Mouse (Mus musculus): ENCODE results near the gene Atp2b4.

DNA sequence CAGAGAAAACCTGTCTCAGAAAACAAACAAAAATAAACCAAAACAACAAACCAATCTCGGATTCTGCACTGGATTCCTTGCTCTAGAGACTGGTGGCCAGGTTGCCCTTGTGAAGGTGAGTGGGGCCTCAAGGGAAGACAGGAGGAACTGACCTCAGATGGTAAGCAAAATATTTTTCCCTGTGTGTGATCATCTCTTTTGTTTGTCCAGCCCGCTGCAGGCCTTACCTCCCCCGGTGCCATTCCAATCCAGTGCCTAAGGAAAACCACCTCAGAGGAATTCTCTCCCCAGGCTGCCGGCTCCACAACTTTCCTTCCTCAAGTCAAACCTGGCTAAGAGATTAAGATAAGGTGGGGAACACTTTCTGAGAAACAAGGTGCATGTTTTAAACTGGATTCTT lies 108.6 kb downstream of the Atp2b4 start:
- TF ChIP-seq CTCF (IDR thresholded peaks at IDR 0.05; ENCODE audit: low read depth) (no peak), EP300 (optimal IDR thresholded peaks at IDR 0.05) (no peak)
